Mouse (Mus musculus) stomach, embryonic 15.5 days (tissue): Measurements from ENCODE around the gene Tob1. TPM values are rescaled to one million over a fixed set of nuclear protein-coding genes. Genes with fewer than 3 reads are reported as not detected.
A peak's percentile ranks its signal among the peaks of the same experiment; 100 is the strongest.

Source experiments
- ATAC-seq: fragments of 200-750 bp; cut with Nextera tagmentation; 2 replicates; pipeline ENCODE4 v1.8.0; 2017; ENCODE audit warnings: low read depth, moderate number of reproducible peaks, moderate TSS enrichment; ENCODE audit not compliant: insufficient read depth, low FRiP score
- H3K27ac ChIP-seq: fragments of 300-500 bp; sonication (generic); 2 replicates; pipeline ENCODE4 v1.5.1; 2015; ENCODE audit warnings: mild to moderate bottlenecking, inconsistent platforms
- H3K27me3 ChIP-seq: fragments of 300-500 bp; sonication (generic); replicated peaks from 2 replicates; pipeline ENCODE4 v1.6.1; 2015; ENCODE audit warnings: inconsistent platforms
- H3K36me3 ChIP-seq: fragments of 300-500 bp; sonication (generic); 2 replicates; pipeline ENCODE4 v1.6.1; 2015; ENCODE audit warnings: inconsistent platforms
- H3K4me1 ChIP-seq: fragments of 300-500 bp; sonication (generic); 2 replicates; pipeline ENCODE4 v1.6.1; 2015; ENCODE audit warnings: inconsistent platforms
- H3K4me2 ChIP-seq: fragments of 300-500 bp; sonication (generic); 2 replicates; pipeline ENCODE4 v1.6.1; 2015; ENCODE audit warnings: mild to moderate bottlenecking, inconsistent platforms
- H3K4me3 ChIP-seq: fragments of 300-500 bp; sonication (generic); replicated peaks from 2 replicates; pipeline ENCODE4 v1.5.1; 2015; ENCODE audit warnings: inconsistent platforms
- H3K9ac ChIP-seq: fragments of 300-500 bp; sonication (generic); 2 replicates; pipeline ENCODE4 v1.6.1; 2015; ENCODE audit warnings: inconsistent platforms
- H3K9me3 ChIP-seq: fragments of 300-500 bp; sonication (generic); 2 replicates; pipeline ENCODE4 v1.6.1; 2016; ENCODE audit warnings: inconsistent platforms
- WGBS: fragments of 180-500 bp; shearing (Covaris S2); methylation state at CpG from one replicate; pipeline ENCODE4 v1.1.7; 2015; 5-methylcytosine and 5-hydroxymethylcytosine counted together
- polyA plus RNA-seq: library from polyadenylated mRNA; unstranded; fragments of >200 nt; fragmentation: Nextera tagmentation; extraction: Ambion mirVana; gene quantifications from 2 replicates; pipeline ENCODE4 v1.2.1, GENCODE M21; 2015

Tob1 gene
- polyA plus RNA-seq, 1 experiment from 2014 or later = 54.8 TPM

- H3K27me3 ChIP-seq = no peaks in the 10 kb centered on the region
- no peaks in the 10 kb centered on the region for H3K9me3 ChIP-seq
- no peak overlapping the region for H3K9ac ChIP-seq
- peak overlapping the region; percentile 63; the same call in 1 of the 2 replicates for H3K4me2 ChIP-seq
- ATAC-seq = no peak
- no peak overlapping the region for H3K27ac ChIP-seq
- H3K36me3 ChIP-seq = peaks cover 5% of the 10 kb centered on the region; the same call in 1 of the 2 replicates
- 67% methylated on average over 4 of the region's 4 CpGs for WGBS
- no peak overlapping the region; the same call in 1 of the 2 replicates for H3K4me3 ChIP-seq
- no peaks in the 10 kb centered on the region for H3K4me1 ChIP-seq
These were observed 1.7 kb downstream of the Tob1 start for GRCm38 (mm10) chr11:94212997-94213396.

- peak overlapping the region; percentile 11 for H3K4me3 ChIP-seq
- no peaks in the 10 kb centered on the region for H3K4me1 ChIP-seq
- no peaks in the 10 kb centered on the region for H3K27me3 ChIP-seq
- ATAC-seq = no peak
- H3K27ac ChIP-seq = no peak overlapping the region
- H3K9ac ChIP-seq = no peak overlapping the region
- WGBS = 87% methylated on average over 29 of the region's 29 CpGs
- no peaks in the 10 kb centered on the region for H3K9me3 ChIP-seq
- H3K36me3 ChIP-seq = peaks cover 5% of the 10 kb centered on the region; the same call in 1 of the 2 replicates
- H3K4me2 ChIP-seq = peak overlapping the region; percentile 28
These were observed 2.7 kb downstream of the Tob1 start for GRCm38 (mm10) chr11:94213735-94214594.

- Histone ChIP-seq H3K9me3 (no peaks in the 10 kb centered on the region), H3K9ac (no peak overlapping the region), H3K36me3 (peaks cover 5% of the 10 kb centered on the region; the same call in 1 of the 2 replicates), H3K4me1 (no peaks in the 10 kb centered on the region), H3K4me2 (no peak overlapping the region), H3K27me3 (no peaks in the 10 kb centered on the region), H3K4me3 (no peak overlapping the region), H3K27ac (no peak overlapping the region)
- no peak for ATAC-seq
- 88% methylated on average over 3 of the region's 3 CpGs for WGBS
These were observed 4.3 kb downstream of the Tob1 start for GRCm38 (mm10) chr11:94215581-94215980.

DNA sequence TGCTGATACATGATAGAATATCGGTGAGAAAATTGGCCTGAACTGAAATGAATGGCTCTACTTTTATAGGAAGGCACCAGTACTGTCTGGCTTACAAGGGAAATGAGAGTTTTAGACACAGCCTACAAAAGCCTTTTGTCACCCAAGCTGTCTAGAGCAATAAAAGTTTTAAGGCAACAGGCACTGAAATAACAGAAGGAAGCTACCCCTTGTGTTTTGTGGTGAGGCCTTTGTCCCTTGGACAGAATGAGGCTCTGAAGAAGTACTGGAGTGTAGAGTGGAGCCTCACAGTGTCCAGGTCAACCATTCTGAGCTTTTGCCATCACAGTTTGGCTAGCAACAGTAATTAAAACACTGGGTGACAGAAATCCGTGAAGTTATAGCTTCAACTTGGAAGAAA lies 5.0 kb downstream of the Tob1 start:
- H3K4me2 ChIP-seq = no peak overlapping the region
- no peaks in the 10 kb centered on the region for H3K27me3 ChIP-seq
- H3K9ac ChIP-seq = no peak overlapping the region
- ATAC-seq = no peak
- H3K9me3 ChIP-seq = no peaks in the 10 kb centered on the region
- no peaks in the 10 kb centered on the region for H3K4me1 ChIP-seq
- H3K27ac ChIP-seq = no peak overlapping the region
- H3K4me3 ChIP-seq = no peak overlapping the region
- peaks cover 5% of the 10 kb centered on the region; the same call in 1 of the 2 replicates for H3K36me3 ChIP-seq
- WGBS = 40% methylated on average over 2 of the region's 2 CpGs

DNA sequence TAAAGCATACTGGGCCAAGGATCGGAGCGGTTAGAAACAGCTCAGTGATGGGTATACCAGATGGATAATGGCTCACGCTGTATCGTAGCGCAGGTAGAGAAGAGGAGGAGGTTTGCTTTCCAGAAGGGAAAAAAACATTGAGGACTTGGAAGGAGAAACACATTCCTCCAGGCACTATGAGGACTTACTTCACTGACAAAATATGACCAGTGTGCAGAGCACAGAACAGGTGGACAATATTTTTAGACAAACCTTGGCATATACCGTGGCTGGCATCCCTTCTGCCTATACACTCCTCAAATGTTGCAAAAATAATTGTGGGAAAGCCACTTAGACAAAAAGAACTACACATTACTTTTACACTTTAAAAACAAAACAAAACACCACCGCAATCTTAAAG lies 10.0 kb downstream of the Tob1 start:
- no peaks in the 10 kb centered on the region for H3K4me1 ChIP-seq
- no peak overlapping the region for H3K9ac ChIP-seq
- H3K27me3 ChIP-seq = no peaks in the 10 kb centered on the region
- WGBS = 88% methylated on average over 7 of the region's 7 CpGs
- no peak overlapping the region for H3K27ac ChIP-seq
- H3K36me3 ChIP-seq = no peaks in the 10 kb centered on the region
- H3K4me2 ChIP-seq = no peak overlapping the region
- no peak overlapping the region for H3K4me3 ChIP-seq
- ATAC-seq = no peak
- no peaks in the 10 kb centered on the region for H3K9me3 ChIP-seq

GRCm38 (mm10) chr11:94223531-94223930 lies 12.3 kb downstream of the Tob1 start:
- Histone ChIP-seq H3K4me1 (no peaks in the 10 kb centered on the region), H3K36me3 (no peaks in the 10 kb centered on the region), H3K4me2 (no peak overlapping the region), H3K4me3 (no peak overlapping the region), H3K9me3 (no peaks in the 10 kb centered on the region), H3K9ac (no peak overlapping the region), H3K27ac (no peak overlapping the region), H3K27me3 (no peaks in the 10 kb centered on the region)
- 71% methylated on average over 9 of the region's 9 CpGs for WGBS
- no peak for ATAC-seq

DNA sequence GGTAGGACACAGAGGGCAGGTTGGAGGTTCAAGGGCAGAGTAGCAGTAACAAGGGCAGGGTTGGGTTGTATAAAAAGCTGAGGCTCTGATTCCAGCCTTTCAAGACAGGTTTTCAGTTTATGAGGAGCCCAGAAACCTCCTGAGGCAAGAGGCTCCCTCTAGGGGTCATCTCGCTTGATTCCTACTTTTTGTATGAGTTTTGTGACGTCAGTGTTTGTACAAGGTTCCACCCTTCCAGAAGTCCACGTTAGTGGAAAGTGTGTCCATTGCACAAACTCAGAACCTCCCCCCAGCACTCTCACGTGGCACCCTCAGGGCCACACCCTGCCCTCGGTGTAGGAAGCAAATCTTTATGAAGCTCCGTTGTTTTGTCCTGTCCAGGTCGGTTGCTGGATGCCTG lies 14.7 kb downstream of the Tob1 start:
- Histone ChIP-seq H3K4me2 (0 out of 2 replicates have a peak overlapping the region, but pooled peaks have one; percentile 30), H3K4me3 (no peak overlapping the region), H3K9ac (no peak overlapping the region), H3K27ac (no peak overlapping the region), H3K36me3 (no peaks in the 10 kb centered on the region), H3K9me3 (no peaks in the 10 kb centered on the region), H3K4me1 (no peaks in the 10 kb centered on the region), H3K27me3 (no peaks in the 10 kb centered on the region)
- ATAC-seq = peak; percentile 84
- 22% methylated on average over 7 of the region's 7 CpGs for WGBS

DNA sequence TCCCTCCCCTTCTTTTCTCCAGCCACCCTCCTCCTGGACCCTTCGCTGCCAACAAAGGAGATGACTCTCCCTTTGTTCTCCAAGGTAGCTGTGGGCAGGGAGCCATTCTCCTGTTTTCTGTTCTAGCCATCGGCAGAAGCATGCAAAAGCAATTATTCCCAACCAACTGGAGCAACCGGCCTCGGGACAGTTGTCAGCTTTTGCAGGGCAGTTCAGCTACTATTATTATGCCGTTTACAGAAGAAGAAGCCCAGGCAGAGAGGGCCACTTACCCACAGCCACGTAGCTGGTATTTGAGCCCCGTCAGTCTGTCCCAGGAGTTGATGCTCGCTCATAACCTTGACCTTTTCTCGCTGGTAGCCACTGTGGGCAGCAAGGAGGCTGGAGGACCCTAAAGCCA lies 17.2 kb downstream of the Tob1 start:
- 48% methylated on average over 9 of the region's 9 CpGs for WGBS
- H3K27ac ChIP-seq = no peak overlapping the region

DNA sequence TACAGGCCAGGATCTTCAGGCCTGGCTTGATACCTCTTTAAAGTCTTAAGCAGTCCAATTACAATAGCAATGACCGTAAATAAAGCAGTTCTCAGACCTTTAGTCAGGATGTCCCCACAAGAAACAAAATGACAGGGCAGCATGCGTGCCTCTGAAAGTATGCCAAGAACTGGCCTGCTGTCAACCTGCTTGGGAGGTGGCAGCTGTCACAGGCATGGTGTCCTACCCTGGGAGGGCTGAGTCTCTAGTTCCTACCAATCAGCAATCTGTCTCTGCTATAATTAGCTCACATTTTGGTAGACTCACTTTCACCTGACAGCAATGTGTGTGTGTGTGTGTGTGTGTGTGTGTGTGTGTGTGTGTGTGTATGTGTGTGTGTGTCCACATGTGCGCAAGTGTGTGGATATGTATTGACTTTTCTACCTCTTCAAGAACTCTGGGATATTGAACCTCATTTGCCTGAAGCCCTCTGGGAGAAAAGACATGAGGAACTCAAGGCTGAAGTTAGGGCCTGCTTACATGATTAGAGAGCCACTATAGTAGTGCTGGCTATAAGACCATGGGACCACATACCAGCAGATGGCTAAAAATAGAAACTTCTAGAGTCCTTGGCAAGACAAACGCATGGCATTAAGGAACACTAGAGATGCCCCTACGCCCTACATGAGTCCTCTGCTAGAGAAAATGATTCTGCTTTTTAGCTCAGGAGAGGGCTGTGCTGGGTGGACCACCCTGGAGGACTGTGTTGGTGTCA lies 18.1 kb downstream of the Tob1 start:
- H3K36me3 ChIP-seq = no peaks in the 10 kb centered on the region
- no peak for ATAC-seq
- H3K9ac ChIP-seq = no peak overlapping the region
- no peaks in the 10 kb centered on the region for H3K27me3 ChIP-seq
- H3K4me1 ChIP-seq = no peaks in the 10 kb centered on the region; the same call in none of the 2 replicates
- H3K4me3 ChIP-seq = no peak overlapping the region
- no peak overlapping the region for H3K4me2 ChIP-seq
- H3K27ac ChIP-seq = no peak overlapping the region
- 82% methylated on average over 5 of the region's 5 CpGs for WGBS
- H3K9me3 ChIP-seq = no peaks in the 10 kb centered on the region

More for the DNA sequence above, 17.2 kb downstream of the Tob1 start:
- Histone ChIP-seq H3K36me3 (no peaks in the 10 kb centered on the region), H3K4me1 (no peaks in the 10 kb centered on the region; the same call in none of the 2 replicates), H3K4me2 (no peak overlapping the region), H3K9me3 (no peaks in the 10 kb centered on the region), H3K9ac (no peak overlapping the region), H3K4me3 (no peak overlapping the region), H3K27me3 (no peaks in the 10 kb centered on the region)
- no peak for ATAC-seq

DNA sequence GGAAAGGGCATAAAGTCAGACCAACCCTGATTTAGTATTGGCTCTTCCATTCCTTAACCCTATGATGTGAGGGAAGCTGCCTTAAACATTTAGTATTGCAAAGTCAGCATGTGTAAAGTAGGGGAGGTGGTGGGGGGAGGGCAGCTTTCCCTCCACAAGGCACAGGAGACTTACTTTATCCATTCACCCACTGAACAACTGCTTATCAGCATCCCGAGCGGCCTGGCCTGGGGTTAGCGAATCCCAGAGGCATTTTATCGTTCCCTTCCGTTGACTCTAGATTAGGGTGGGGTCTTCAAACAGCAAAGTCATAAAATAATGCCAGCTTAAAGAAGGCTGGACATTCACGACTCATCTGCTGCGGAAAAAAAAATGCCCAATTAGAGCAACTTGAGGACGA lies 19.0 kb downstream of the Tob1 start:
- Histone ChIP-seq H3K36me3 (no peaks in the 10 kb centered on the region), H3K9ac (no peak overlapping the region), H3K4me2 (no peak overlapping the region), H3K9me3 (no peaks in the 10 kb centered on the region), H3K27ac (no peak overlapping the region), H3K4me1 (no peaks in the 10 kb centered on the region; the same call in none of the 2 replicates), H3K4me3 (no peak overlapping the region), H3K27me3 (no peaks in the 10 kb centered on the region)
- 55% methylated on average over 8 of the region's 8 CpGs for WGBS
- ATAC-seq = no peak

DNA sequence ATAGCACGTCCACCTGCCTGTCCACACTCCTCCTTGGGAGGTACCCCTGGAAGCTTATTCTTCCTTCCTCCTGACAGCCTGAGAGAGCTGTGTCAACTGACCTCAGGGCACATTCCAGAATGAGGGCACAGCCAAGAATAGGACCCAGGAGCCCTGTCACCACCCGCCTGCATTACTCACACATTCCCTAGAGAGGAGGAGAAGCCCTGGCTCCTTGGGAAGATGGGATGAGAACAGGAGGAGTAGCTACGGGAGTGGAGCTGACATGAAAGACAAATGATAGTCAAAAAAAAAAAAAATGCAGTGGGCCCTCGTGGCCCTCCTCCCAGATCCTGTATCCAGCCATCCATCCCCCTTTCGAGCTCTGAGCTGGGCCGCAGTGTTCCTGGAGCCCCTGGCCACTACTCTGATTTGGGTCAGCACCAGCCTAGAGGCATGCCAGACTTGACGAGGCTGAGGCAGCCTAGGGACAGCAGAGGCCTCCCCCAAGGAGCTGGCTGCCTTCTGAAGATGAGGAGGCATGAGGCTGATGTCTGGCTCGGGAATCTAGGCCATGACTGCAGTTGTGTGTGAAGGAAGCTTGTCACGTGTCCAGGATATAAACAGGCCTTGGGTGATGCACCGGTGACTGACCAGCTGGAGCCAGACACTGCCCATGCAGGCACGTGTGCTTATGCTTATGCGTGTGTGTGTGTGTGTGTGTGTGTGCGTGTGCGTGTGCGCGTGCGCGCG lies 20.7 kb downstream of the Tob1 start:
- no peaks in the 10 kb centered on the region for H3K27me3 ChIP-seq
- no peaks in the 10 kb centered on the region for H3K36me3 ChIP-seq
- no peaks in the 10 kb centered on the region; the same call in none of the 2 replicates for H3K4me1 ChIP-seq
- no peak overlapping the region for H3K4me2 ChIP-seq
- no peaks in the 10 kb centered on the region for H3K9me3 ChIP-seq
- no peak for ATAC-seq
- 56% methylated on average over 19 of the region's 19 CpGs for WGBS
- no peak overlapping the region for H3K4me3 ChIP-seq
- no peak overlapping the region for H3K27ac ChIP-seq
- H3K9ac ChIP-seq = no peak overlapping the region
